Mouse (Mus musculus) MN1 (cell line): ENCODE results near the gene Dazap1.

Source experiments
- DNase-seq: peaks from one replicate; pipeline ENCODE4 v3.0.0-alpha.2; 2016; ENCODE audit warnings: low spot score

Gene Dazap1

GRCm38 (mm10) chr10:80271186-80271843, 10.0 kb downstream of the Dazap1 start:
- DNase-seq, result no peak

- no peak for DNase-seq
These were observed 10.7 kb downstream of the Dazap1 start for GRCm38 (mm10) chr10:80271870-80272585.

GRCm38 (mm10) chr10:80273847-80274246, 12.6 kb downstream of the Dazap1 start:
- no peak for DNase-seq

GRCm38 (mm10) chr10:80276238-80276637, 15.0 kb downstream of the Dazap1 start:
- DNase-seq, result no peak

GRCm38 (mm10) chr10:80278390-80278789, 17.1 kb downstream of the Dazap1 start:
- no peak for DNase-seq

GRCm38 (mm10) chr10:80279273-80279672, 18.0 kb downstream of the Dazap1 start:
- no peak for DNase-seq

- no peak for DNase-seq
These were observed 20.0 kb downstream of the Dazap1 start for GRCm38 (mm10) chr10:80281304-80281703.

- DNase-seq, result peak; percentile 92
These were observed 20.7 kb downstream of the Dazap1 start for GRCm38 (mm10) chr10:80281921-80282371.

- DNase-seq, result no peak
These were observed 21.5 kb downstream of the Dazap1 start for GRCm38 (mm10) chr10:80282481-80283441.

GRCm38 (mm10) chr10:80285222-80286070, 24.2 kb downstream of the Dazap1 start:
- DNase-seq, result peak; percentile 51

GRCm38 (mm10) chr10:80288097-80288496, 26.8 kb downstream of the Dazap1 start:
- no peak for DNase-seq

- no peak for DNase-seq
These were observed 27.4 kb downstream of the Dazap1 start for GRCm38 (mm10) chr10:80288657-80289056.

GRCm38 (mm10) chr10:80292251-80293146, 31.2 kb downstream of the Dazap1 start, which contains the start of gene Rps15:
Rps15 (plus strand) TSS chr10:80292453.
- peak; percentile 97 for DNase-seq

- DNase-seq, result peak; percentile 49
These were observed 32.0 kb downstream of the Dazap1 start for GRCm38 (mm10) chr10:80293325-80293724.

- peak; percentile 47 for DNase-seq
These were observed 33.0 kb downstream of the Dazap1 start for GRCm38 (mm10) chr10:80294311-80294710.

- no peak for DNase-seq
These were observed 33.6 kb downstream of the Dazap1 start for GRCm38 (mm10) chr10:80294788-80295303.

GRCm38 (mm10) chr10:80295618-80296425, 34.5 kb downstream of the Dazap1 start, which contains the start of gene Apc2:
Apc2 (plus strand) TSS chr10:80295977.
- DNase-seq, result peak; percentile 74

GRCm38 (mm10) chr10:80296824-80297223, 35.5 kb downstream of the Dazap1 start:
- no peak for DNase-seq

GRCm38 (mm10) chr10:80297526-80298133, 36.3 kb downstream of the Dazap1 start:
- DNase-seq, result peak; percentile 47
